8 mouse cellular contexts compared by ENCODE assay signal in genomic region chr3:84345646-84345980, GRCm38 (mm10). TPM values are rescaled to one million over a fixed set of nuclear protein-coding genes. Genes with fewer than 3 reads are reported as not detected.
A peak's percentile ranks its signal among the peaks of the same experiment; 100 is the strongest.
DNase-seq lines count a peak whose midpoint lies in the region; ATAC-seq lines count a peak whose summit lies in the region.

No protein-coding gene starts in this region.

- peaks cover 67% of the 10 kb centered on the region for H3K27me3 ChIP-seq in heart, embryonic 13.5 days (replicated peaks)
- peaks cover 29% of the 10 kb centered on the region for H3K27me3 ChIP-seq in limb, embryonic 10.5 days (ENCODE audit: low read depth, poor library complexity, severe bottlenecking)
- no peaks in the 10 kb centered on the region for H3K27me3 ChIP-seq in neural tube, embryonic 11.5 days (ENCODE audit: control insufficient read depth, insufficient read depth, low read length)

- H3K4me3 ChIP-seq in heart, embryonic 13.5 days: peak overlapping the region; percentile 51
- peak overlapping the region; percentile 51 for H3K4me3 ChIP-seq in limb, embryonic 10.5 days
- no peak overlapping the region for H3K4me3 ChIP-seq in neural tube, embryonic 11.5 days (ENCODE audit: low read depth, low read length)

- DNase-seq in right cerebral cortex, postnatal 4 days: peak; percentile 35
- no peak for DNase-seq in right cerebral cortex, adult 18-20 months
- no peak for DNase-seq in limb, embryonic 10.5 days (ENCODE audit: low spot score)
- no peak for DNase-seq in neural tube, embryonic 11.5 days (ENCODE audit: low spot score)
- DNase-seq in cerebellum, adult 11-12 months: no peak
- DNase-seq in spleen, adult 12 weeks (ENCODE audit: low spot score): no peak
- no peak for DNase-seq in layer of hippocampus, postnatal 14 days (ENCODE audit: low spot score in 2 of 2)

- H3K4me1 ChIP-seq in heart, embryonic 13.5 days: peaks cover 15% of the 10 kb centered on the region
- peaks cover 30% of the 10 kb centered on the region for H3K4me1 ChIP-seq in limb, embryonic 10.5 days
- H3K4me1 ChIP-seq in neural tube, embryonic 11.5 days (ENCODE audit: control insufficient read depth, insufficient read depth, low read length): peaks cover 3% of the 10 kb centered on the region; the same call in 1 of the 2 replicates

- ATAC-seq in heart, embryonic 13.5 days (ENCODE audit: extremely low read depth, insufficient number of reproducible peaks, low FRiP score, low TSS enrichment): no peak
- ATAC-seq in neural tube, embryonic 11.5 days (ENCODE audit: insufficient read depth, low FRiP score, low TSS enrichment): 0 out of 2 replicates have a peak, but pooled peaks have one; percentile 1

- H3K27ac ChIP-seq in heart, embryonic 13.5 days (replicated peaks): no peak overlapping the region
- H3K27ac ChIP-seq in limb, embryonic 10.5 days: no peak overlapping the region
- H3K27ac ChIP-seq in neural tube, embryonic 11.5 days (ENCODE audit: low read depth, low read length): no peak overlapping the region

- WGBS in heart, embryonic 13.5 days: 49% methylated on average over 6 of the region's 6 CpGs
- 49% methylated on average over 6 of the region's 6 CpGs for WGBS in limb, embryonic 10.5 days
- 40% methylated on average over 6 of the region's 6 CpGs for WGBS in neural tube, embryonic 11.5 days

- H3K36me3 ChIP-seq in heart, embryonic 13.5 days: no peaks in the 10 kb centered on the region
- H3K36me3 ChIP-seq in limb, embryonic 10.5 days: no peaks in the 10 kb centered on the region
- no peaks in the 10 kb centered on the region for H3K36me3 ChIP-seq in neural tube, embryonic 11.5 days (ENCODE audit: control insufficient read depth, insufficient read depth, low read length)

- H3K4me2 ChIP-seq in heart, embryonic 13.5 days: peak overlapping the region; percentile 86
- peak overlapping the region; percentile 62 for H3K4me2 ChIP-seq in neural tube, embryonic 11.5 days (ENCODE audit: low read depth)

- peak overlapping the region; percentile 73; the same call in 1 of the 2 replicates for H3K9ac ChIP-seq in heart, embryonic 13.5 days
- H3K9ac ChIP-seq in neural tube, embryonic 11.5 days (ENCODE audit: low read length): no peak overlapping the region

- no peaks in the 10 kb centered on the region for H3K9me3 ChIP-seq in heart, embryonic 13.5 days
- H3K9me3 ChIP-seq in limb, embryonic 10.5 days (replicated peaks): no peaks in the 10 kb centered on the region
- H3K9me3 ChIP-seq in neural tube, embryonic 11.5 days (ENCODE audit: control insufficient read depth, low read length): no peaks in the 10 kb centered on the region

RNA-seq across cellular contexts. Expression of gene Trim2, which starts 38.9 kb away (rescaled TPM):
- 7.2 and 7.6 TPM in 2 replicates for polyA plus RNA-seq in heart, embryonic 13.5 days (2015; fragmentation: Nextera tagmentation; extraction: Ambion mirVana)
- 11.3 and 13.5 TPM in 2 replicates for polyA plus RNA-seq in limb, embryonic 10.5 days (2016; fragmentation: Nextera tagmentation; extraction: Ambion mirVana)
- polyA plus RNA-seq in neural tube, embryonic 11.5 days (2014; fragmentation: Nextera tagmentation; extraction: Ambion mirVana): 107 and 115 TPM in 2 replicates
- 100 to 1,000 TPM; 329 to 334 TPM for total RNA-seq in layer of hippocampus, postnatal 14 days (2021)
